Mouse (Mus musculus) left cerebral cortex, adult 18-20 months (tissue): ENCODE data around the gene Ano5. TPM values are rescaled to one million over a fixed set of nuclear protein-coding genes. Genes with fewer than 3 reads are reported as not detected.
A peak's percentile ranks its signal among the peaks of the same experiment; 100 is the strongest.

Experiments used
- DNase-seq, 2 experiments: peaks; one replicate each; pipeline ENCODE4 v3.0.0; 2021 to 2022; ENCODE audit warnings: low spot score in 2 of 2, mixed read lengths in 1 of 2
- long read RNA-seq, 2 experiments: library from polyadenylated mRNA; stranded (forward); transcript quantifications; one replicate each; pipeline ENCODE4 v2.0.0; 2021
- total RNA-seq, 2 experiments: library from RNA; stranded (reverse); gene quantifications; 2 replicates each; pipeline ENCODE4 v1.2.3; 2021

Ano5 gene
- under 1 TPM; 0.66 to 0.79 TPM for total RNA-seq
- long read RNA-seq, experiment 1, partial matches to known transcripts, result 1 of 2 reads
- long read RNA-seq, experiment 1, other reads (novel, unspliced or antisense), result 1 of 2 reads
- long read RNA-seq, experiment 2, result 0 reads

DNA sequence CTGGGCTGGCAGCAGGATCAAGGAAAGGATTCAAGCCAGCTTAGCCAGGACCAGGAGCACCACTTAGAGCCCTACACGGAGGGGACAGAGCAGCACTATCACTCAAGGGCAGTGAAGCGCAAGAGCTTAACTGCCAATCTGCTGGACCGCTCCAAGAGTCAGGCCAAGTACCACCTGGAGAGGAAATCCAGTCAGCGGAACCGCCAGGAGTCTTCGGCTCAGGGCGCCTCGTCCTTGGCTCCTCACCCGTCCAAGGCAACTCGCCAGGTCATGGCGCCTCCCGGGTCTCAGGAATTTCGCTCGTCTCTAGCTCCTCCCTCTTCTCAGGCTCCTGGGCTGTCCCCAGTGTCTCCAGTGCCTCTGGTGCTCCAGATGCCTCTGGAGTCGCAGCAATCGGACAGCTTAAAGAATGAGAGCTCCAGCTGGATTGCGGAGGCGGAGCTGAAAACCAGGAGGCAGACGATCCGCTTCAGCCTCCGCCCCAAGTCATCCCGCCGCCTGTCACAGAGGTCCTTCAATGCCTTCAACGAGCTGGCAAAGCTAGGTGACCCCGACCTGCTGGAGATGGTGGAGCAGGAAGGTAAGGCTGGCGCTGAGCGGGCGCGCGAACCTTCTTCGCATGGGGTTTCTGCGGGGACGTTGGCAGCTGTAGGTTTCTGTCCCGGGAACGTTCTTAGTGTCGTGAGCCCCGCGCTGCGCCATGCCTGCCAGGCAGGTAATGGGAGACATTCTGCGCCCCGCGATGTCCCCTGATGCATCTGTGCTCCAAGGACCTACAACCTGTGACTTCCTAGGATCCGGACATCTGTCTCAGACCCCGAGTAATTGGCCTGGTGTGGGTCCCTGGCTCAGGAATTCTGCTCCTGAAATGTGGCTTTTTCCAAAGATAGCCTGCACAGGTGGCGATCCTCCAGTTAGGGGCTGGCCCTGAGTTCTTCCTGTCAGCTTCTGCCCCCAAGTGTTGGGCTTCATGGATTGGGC lies at the start of gene Ano5:
TSS of gene Ano5 (plus strand) at position 359 of the 981 bp plus-strand sequence.
- peak; percentile 25 to 36 for DNase-seq

DNA sequence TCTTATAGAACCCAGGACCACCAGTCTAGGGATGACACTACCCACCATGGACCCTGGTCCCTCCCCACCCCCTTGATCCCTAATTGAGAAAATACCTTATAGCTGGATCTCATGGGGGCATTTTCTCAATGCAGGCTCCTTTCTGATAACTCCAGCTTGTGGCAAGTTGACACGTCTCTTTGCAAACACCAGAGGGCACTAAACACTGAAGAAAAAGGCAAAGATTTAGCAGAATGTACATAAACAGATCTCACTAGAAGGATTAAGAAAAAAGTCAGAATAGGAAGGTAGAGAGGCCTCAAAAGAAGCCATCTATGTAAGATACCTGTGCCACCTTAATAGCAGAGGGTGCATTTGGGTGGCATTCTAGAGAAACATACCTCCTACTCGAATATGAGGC lies 11.4 kb upstream of the Ano5 start:
- DNase-seq, result peak in 1 of 2 experiments; percentile 5

DNA sequence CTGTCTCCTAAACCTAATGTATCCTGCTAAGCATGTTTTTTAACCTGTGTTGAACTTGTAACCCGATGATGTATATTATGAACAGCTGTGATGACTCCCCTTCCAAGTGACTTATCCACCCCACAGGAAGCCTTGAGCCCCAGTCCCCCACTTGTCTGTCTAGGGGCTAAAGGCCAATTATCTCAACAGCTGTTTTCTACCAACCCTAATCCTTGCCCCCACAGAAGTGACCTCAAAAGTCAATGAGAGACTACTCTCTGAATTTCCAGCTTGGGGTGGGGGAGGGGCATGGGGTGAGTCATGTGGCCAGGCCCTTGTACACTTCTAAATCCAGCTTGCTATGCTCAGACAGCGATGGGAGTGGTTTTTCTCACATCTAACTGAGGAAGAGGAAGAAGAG lies 6.9 kb upstream of the Ano5 start:
- no peak for DNase-seq

DNA sequence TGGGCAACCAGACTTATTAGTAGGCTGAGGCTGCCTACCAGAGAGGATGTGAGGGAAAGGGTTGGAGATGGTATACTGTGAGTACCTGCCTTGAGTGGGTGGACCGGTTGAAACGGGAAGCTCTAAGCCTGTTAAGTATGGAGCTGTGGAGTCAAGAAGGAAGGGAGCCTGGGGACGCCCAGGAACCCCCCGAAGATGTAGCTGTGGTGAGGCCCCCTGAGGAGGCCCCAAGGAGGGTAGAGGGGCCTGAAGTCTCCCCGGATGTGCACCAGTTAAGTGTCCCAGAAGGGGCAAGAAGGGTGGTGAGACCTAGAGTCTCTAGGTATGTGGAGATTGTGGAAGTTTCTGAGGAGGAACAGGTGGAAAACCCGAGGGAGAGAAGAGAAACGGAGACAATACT lies 682 bp upstream of the Ano5 start:
- no peak for DNase-seq

DNA sequence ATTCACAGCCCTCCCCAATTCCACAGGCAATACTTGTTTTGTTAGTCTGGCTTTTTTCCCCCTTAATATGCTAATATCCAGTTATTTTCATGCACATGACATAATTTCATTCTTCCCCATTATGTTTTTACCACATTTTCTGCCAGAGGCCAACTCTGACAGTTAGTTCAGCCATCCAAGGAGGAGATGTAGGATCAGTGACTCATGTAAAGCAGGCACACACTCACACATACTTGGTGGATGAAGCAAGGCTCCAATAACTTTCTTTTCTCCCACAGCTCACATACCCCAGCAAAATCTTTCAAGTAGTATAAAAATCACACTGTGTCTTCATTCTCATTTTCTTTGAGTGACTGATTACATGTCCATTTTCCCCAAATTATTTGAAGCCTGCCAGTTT lies 28.5 kb downstream of the Ano5 start:
- no peak for DNase-seq

DNA sequence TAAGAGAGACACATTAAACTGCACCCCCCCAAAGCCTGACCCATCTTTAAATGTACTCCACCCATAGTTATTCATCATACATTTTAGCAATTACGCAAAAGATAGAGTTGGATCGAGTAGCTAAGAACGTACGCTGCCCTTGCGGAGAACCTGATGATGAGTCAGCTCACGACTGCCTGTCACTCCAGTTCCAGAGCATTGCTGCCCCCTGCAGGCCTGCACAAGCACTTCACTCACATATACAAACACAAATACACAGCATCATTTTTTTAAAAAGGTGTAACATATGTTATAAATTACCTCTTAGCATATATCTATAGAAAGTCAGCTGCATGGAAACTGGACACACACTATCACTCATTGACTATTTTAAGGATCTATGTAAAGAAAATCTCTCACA lies 29.9 kb downstream of the Ano5 start:
- DNase-seq, result peak in 1 of 2 experiments; percentile 3

DNA sequence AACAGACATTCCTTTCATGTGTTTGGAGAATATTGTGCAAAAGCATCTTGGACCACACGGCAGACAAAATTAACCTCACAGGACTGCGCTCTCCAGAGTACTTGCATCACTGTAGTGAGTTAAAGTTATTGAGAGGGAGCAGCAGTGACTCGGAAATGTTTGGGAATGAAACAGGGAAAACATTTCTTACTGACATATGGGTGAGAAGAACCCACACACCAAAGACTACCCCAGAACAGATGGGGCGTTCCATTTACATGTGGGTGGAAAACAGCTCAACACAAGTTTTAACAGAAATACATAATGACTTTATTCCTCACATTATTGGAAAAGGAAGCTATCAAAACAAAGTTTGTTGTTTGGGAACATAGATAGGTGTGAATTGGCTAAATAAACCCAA lies 89.2 kb downstream of the Ano5 start:
- DNase-seq, result peak in 1 of 2 experiments; percentile 9

DNA sequence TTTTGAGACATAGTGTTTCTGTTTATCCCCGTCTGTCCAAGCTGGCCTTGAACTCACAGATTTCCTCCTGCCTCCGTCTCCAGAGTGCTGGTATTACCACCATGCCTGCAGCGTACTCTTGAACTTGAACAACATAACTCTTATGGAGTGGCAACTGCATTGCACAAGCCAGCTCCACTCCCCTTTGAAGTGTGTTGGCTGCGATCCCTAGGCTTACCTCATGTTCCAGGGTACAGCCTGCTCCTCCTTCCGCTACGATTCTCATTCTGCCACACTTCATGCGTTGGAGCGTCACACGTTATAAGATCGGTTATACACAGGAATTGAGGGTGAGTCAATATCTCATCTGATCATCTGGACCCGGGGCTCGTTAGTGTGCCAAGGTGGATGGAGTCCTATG lies 92.9 kb downstream of the Ano5 start:
- no peak for DNase-seq

DNA sequence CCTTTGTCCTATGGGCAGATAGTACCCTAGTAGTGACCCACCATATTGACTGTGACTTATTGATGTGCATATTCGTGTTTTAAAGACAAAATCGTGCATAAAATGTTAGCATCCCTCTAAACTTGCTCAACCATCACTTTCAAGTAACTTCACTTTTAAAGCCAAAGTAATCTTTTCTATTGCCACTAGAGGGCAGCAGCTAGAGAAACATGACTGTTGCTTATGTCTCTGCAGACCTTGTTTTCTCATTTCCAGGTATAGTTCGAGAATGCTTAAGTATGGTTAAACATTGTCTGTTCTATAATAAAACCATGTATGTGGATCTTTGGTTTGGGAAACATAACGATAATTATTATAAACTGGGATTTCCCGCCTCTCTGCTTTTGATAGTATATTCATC lies 103.6 kb downstream of the Ano5 start:
- no peak for DNase-seq

DNA sequence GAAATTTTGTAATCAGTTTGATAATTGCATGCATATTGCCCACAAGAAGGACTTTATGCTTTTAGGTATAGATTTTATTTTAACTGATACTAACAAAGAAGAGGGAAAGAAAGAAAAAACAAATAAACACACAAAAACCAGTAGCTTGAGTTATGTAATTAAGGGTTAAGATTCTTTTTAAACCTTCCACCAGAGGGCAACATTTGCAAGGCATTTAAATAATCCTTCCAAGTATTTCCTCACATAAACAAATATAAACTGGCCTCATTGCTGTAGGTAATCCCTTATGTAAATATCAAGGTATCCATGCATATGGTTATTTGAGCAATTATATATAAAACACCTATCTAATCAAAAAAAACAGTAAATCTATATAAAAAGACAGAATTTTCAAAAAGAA lies 107.1 kb downstream of the Ano5 start:
- DNase-seq, result no peak

DNA sequence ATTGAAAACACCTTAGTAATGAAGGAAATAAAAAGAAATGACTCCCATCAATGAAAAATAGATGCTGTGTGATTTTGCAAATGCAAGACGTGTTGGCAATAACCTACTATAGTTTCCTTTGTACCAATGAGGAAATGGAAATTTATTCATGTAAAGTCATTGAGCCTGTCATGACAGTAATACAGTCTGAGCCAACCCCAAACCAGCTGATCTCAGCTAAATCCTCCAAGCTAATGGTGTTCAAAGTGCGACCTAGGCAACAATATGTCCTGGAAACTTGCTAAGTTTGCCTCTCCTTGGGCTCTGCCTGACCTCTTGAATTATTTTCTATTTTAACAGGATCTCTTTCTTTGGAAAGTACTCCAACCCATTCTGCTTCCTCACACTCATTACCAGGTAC lies 107.6 kb downstream of the Ano5 start:
- DNase-seq, result no peak

DNA sequence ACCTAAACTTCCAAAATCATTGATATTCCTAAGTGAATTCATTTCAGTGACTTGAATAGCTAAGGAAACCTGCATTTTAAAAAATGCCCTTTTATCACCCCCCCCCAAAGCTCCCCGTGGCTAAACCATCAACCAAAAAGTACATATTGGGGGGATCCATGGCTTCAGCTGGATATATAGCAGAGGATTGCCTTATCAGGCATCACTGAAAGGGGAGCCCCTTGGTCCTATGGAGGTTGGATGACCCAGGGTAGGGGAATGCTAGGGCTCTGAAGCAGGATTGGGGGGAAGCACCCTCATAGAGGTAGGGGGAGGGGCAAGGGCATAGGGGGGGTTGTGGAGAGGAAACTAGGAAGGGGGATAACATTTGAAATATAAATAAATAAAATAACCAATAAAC lies 109.1 kb downstream of the Ano5 start:
- DNase-seq, result no peak

DNA sequence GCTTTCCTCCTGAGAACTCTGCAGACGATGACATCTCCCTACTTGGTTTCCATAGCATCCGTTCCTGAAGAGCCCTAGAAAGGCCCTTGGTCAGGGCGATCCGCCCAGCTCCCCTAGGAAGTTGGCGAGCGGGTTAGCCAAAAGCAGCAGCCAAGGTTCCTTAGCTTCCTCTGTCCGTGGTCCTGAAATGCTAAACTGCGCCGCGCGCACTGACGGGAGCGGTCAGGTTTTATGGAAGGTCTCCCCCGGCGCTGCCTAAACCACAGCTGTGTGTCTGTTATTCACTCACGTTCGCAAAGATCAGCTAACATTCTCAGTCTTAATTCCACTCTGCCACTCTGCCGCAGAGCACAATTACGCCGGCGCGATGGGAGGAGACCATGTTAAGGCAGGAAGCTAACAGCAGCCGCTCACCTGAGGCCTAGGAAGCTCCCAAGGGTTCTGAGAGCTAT lies 110.9 kb downstream of the Ano5 start, which contains the start of gene Slc17a6:
TSS of gene Slc17a6 (plus strand) at position 313 of the 452 bp plus-strand sequence.
- DNase-seq, result peak; percentile 32 to 43

DNA sequence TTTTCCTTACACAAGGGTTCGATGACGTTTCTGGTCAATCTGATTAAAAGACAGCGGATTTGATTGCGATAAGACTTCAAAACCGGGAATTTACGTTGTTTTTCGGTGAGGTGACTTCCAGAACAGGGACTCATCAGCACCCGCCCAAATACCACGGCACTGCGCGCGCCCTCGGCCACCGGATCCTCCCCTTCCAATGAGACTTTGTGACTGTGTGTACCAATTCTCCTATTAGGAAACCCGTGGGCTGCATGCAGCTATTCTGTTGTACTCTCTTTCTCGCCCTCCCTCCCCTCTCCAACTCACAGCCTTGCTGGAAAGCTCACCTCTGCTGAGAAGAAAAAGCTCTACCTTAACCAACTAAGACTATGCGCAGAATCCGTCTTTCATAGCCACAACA lies 111.4 kb downstream of the Ano5 start:
- peak in 1 of 2 experiments; percentile 23 for DNase-seq

DNA sequence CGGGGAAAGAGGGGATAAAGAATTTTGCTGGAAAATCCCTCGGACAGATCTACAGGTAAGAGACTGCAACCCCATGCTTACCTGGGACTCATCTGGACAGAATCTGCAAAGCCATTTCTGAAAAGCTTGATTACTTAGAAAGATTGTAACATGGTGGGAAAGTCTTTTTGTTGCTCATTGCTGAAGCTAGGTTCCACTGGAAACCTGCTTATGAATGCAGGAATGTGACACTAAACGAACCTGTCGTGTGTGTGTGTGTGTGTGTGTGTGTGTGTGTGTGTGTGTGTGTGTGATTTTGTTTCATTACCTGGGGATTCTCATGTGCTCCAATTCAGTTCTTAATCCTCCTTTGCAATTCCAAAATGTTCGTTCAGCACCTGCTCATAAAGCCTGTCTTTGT lies 111.8 kb downstream of the Ano5 start:
- no peak for DNase-seq

DNA sequence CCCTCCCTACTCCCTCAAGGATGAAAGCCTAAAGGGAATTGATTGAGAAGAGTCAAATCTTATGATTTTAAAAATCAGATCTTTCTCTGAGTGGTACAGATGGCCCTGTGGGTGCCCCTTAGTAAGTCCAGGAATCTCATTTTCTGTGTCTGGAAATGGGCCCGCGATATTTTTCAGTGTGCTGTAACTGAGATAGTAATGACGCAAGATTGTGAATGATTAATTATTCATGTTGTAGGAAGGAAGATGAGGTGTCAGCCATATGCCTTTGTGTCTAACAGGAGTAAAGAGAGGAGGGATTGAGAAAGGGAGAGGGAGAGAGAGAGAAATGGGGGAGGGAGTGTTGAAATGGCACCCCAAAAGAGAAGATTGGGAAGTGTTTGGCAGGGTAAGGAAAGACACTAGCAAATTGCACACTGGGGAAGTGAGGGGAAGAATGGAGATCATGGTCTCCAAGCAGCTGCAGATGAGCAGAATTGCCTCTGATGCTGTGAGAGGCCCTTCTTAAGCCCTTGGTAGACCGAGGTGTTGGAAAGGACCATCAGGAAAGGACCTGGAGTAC lies 113.6 kb downstream of the Ano5 start:
- no peak for DNase-seq

DNA sequence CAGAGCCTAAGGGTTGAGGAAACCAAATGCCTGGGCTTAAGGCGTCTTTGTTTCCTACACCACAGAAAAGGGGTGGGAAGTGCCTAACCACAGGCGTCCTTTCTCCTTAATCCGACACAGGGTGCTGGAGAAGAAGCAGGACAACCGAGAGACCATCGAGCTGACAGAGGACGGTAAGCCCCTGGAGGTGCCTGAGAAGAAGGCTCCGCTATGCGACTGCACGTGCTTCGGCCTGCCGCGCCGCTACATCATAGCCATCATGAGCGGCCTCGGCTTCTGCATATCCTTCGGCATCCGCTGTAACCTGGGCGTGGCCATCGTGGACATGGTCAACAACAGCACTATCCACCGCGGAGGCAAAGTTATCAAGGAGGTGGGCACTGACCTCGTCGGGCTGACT lies 114.3 kb downstream of the Ano5 start:
- DNase-seq, result peak in 1 of 2 experiments; percentile 17

DNA sequence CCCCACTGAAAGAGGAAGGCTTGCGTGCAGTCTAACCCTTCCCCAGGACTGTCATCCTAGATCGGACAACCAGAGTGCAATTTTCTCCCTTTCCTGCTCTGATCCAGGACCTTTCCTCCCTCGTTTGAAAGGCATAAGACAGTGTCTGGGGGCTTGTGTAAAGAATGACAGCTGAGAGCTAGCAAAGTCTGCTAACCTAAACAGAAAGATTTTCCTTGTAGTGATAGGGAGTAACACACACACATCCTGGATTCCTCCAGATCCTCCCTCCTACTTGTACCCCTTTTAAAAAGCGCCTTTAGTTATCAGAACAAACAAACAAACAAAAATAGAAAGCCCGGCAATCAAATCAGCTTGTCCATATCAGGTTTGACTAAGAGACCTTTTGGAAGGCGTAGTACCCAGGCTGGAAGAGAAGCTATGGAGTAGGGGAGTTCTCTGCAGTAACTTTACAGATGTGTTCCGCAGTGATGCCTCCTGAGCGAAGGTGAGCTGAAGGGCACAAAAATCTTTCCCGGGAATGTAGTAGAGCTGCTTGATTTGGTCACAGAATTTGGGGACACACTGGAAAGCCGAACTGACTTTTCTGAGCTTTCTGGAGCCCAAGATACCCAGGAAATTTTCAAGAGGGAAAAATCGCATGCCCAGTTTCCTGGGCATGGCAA lies 114.9 kb downstream of the Ano5 start:
- no peak for DNase-seq

DNA sequence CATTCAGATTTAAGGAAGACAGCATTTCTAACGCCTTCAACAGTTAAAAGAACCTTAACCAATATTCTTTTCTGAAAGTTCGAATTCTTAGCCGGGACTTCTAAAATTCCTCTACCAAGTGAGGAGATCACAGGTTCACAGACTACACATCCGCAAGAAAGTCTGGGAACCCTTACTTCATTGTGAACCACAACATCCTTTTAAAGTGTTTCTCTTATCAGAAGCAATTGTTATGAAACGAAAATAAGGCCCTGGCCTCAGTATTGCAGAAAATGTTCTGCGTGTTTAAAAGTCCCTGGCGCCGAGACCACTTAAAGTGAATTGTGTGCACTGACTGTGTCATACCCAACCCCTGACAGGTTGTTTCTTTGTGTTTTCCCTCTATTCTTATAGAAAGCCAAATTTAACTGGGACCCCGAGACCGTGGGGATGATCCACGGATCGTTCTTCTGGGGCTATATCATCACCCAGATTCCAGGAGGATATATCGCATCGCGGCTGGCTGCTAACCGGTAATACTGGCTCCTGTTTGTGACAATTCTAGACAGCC lies 115.7 kb downstream of the Ano5 start:
- DNase-seq, result no peak

DNA sequence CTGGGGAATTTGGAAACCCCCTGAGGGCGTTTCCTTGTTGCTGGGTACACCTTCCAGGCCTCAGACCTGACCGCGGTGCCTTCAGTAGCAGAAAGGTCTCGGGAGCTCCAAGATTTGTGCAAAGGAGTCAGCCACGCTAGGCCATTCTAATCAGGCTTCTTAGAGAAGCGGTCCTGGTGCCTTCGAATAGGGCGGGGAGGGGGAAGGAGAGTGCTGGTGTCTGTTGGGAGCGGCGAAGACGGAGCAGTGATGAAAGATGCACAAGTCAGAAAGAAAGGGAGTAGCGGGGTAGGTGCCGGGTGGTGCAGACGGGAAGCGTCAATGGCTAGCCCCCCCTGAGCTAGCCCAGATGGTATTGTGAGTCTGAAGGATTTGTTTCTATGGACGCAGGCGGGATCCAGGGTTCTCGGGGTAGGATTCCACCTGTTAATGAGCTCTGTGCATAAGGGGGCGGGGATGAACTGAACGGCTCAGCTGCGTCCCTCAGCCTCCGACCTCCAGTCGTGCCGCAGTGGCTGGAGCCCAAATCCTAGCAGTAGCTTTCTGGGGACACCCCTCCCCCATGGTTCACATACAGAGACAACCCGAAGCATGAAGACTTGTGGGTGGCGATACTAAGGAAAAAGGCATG lies 116.3 kb downstream of the Ano5 start:
- DNase-seq, result peak in 1 of 2 experiments; percentile 11

DNA sequence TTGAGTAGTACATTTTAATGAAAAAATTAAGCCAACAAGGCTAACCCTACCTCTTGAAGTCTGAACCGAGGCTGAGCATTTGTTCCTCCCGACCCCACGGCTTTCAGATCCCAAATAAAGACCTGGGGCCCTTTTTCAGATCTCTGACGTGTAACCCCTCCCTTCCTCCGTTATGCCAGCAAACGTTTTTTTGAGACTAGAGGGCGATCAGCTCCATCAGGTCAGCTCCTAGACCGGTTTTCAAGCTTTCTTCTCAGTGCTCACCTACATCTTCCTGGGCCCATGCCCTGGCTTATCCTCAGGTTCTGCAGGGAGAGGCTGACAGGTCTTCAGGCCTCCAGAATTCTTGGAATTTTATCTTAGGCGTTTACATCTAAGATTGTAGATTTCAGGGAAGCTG lies 116.8 kb downstream of the Ano5 start:
- no peak for DNase-seq
